Mouse (Mus musculus) kidney, adult 8-10 months (tissue): ENCODE results near the gene Rab13.

ENCODE experiments used
- DNase-seq, 2 experiments: peaks; one replicate each; pipeline ENCODE4 v3.0.0; 2022

The Rab13 gene

GRCm38 (mm10) chr3:90264687-90265033 lies 51.2 kb downstream of the Rab13 start:
- DNase-seq: no peak

GRCm38 (mm10) chr3:90265034-90265931 lies 51.8 kb downstream of the Rab13 start, which contains the start of gene Dennd4b:
Gene Dennd4b (plus strand): TSS chr3:90265185.
- DNase-seq: peak; percentile 88 to 89

GRCm38 (mm10) chr3:90265932-90266741 lies 52.6 kb downstream of the Rab13 start:
- no peak for DNase-seq

- no peak for DNase-seq
Observed at GRCm38 (mm10) chr3:90266901-90267775, 53.6 kb downstream of the Rab13 start.

- no peak for DNase-seq
Observed at GRCm38 (mm10) chr3:90268190-90268589, 54.7 kb downstream of the Rab13 start.

GRCm38 (mm10) chr3:90268971-90269370 lies 55.5 kb downstream of the Rab13 start:
- no peak for DNase-seq

- DNase-seq: no peak
Observed at GRCm38 (mm10) chr3:90270784-90271183, 57.3 kb downstream of the Rab13 start.

GRCm38 (mm10) chr3:90272170-90272569 lies 58.7 kb downstream of the Rab13 start:
- no peak for DNase-seq

- DNase-seq: no peak
Observed at GRCm38 (mm10) chr3:90273855-90274254, 60.4 kb downstream of the Rab13 start.

- DNase-seq: no peak
Observed at GRCm38 (mm10) chr3:90275286-90275685, 61.8 kb downstream of the Rab13 start.
